Mouse (Mus musculus) erythroblast, adult 5-6 weeks (primary cell): Measurements from ENCODE around the gene Dolpp1. TPM values are rescaled to one million over a fixed set of nuclear protein-coding genes. Genes with fewer than 3 reads are reported as not detected.
"Not testable (repeated sequence)": the region's sequence is repeated elsewhere in the genome, so short reads cannot be mapped to it uniquely, and the experiment has no call there.

Source experiments
- ATAC-seq: replicated peaks from 2 replicates; pipeline ENCODE4 v1.8.0; 2016; ENCODE audit warnings: moderate number of reproducible peaks, mild to moderate bottlenecking, moderate TSS enrichment, inconsistent platforms; ENCODE audit not compliant: poor library complexity, low FRiP score, severe bottlenecking
- total RNA-seq, 2 experiments: library from RNA; stranded (forward) in 1 of 2; stranded (reverse) in 1 of 2; fragments of 150-400 nt in 1 of 2; fragments of 200-764, 138-1000 nt in 1 of 2; gene quantifications; 2 replicates each; pipeline versions ENCODE4 v1.2.3 to v1.2.4; 2015 to 2017; ENCODE audit warnings: low replicate concordance in 2 of 2

Gene Dolpp1
- total RNA-seq, 2 experiments from 2014 or later, result 3.7 to 5.4 TPM

- ATAC-seq, result no peak
These were observed 15.2 kb downstream of the Dolpp1 start for GRCm38 (mm10) chr2:30407221-30407620.

DNA sequence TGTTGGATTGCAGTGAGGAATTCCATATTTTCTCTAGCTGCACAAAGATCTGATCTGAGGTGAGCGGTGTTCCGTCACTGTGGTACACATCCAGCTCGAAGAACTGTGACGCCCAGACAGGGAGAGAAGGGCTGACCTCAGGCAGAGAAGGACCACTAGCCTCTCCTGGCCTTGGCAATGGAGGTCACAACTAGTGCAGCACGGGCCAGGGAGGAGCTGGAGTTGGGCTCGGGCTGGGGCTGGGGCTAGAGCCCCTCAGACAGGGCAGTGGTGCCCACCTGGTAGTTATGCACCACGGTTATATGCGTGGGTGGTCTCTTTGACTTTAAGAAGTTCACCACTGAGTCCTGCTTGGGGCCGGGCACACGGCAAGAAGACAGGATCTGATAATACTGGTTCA, 15.7 kb downstream of the Dolpp1 start:
- no peak for ATAC-seq

- ATAC-seq, result no peak
These were observed 16.5 kb downstream of the Dolpp1 start for GRCm38 (mm10) chr2:30408452-30409100.

GRCm38 (mm10) chr2:30409454-30410176, 17.6 kb downstream of the Dolpp1 start:
- no peak for ATAC-seq

DNA sequence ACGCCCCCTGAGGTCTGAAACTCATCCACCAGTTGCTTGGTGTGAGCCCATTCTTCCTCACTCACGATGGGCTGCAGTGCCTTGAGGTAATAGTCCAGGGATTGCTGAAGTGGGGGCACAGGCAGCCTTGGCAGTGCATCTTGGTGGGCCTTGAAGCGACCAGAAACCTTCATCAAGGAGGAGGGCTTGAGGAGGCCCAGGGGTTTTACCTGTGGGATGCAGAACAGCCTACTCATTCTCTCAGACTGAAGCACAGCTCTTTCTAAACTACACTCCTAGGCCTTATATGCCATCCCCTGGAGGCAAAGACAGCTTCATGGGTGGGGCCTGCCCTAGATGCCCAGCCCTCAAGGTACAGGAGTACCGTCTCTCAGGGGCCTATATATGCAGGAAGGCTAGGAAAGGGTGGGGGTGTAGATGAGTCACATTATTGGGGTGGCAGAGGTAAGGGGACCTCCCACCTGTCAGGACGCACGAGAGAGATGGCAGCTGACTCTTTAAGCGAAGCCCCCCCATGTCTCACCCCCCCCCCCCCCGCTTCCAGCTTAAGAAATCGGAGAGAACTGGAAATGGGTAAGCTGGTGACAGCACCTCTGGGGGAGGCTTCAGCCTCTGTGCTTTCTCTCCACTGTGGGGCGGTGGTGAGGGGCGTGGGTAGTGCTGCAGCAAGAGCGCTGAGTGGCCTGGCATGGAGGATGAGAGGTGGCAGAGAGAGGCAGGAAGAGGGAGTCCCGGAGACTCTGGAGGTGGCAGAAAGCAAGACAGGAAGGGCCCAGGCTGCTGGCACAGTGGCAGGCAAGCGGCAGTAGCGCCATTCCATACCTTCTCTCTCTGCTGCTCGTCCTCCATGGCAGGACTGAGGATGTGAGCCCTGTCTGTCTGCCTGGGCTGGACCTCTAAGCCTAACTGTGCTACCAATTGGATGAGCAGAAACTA, 21.3 kb downstream of the Dolpp1 start:
- ATAC-seq, result no peak

GRCm38 (mm10) chr2:30414101-30414500, 22.0 kb downstream of the Dolpp1 start:
- no peak for ATAC-seq

DNA sequence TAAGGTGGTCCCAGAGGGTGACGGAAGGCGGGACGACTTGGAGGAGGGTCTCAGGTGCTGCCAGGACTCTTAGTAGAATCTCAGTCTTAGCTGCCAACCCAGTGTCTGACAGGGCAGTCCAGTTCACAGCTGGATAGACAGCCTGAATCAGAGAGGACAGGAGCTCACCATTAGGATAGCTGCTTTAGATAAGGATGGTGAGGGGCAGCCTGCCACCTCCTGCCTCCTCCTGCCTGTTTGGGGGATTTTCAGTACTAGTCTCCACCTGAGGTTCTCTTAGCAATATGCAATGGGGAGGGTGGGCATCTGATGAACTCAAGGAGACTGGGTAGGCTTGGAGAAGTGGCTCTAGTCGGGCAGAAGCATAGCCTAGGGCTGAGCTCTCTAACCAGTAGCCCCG, 22.6 kb downstream of the Dolpp1 start:
- ATAC-seq, result 0 out of 2 replicates have a peak, but pooled peaks have one; percentile 11

GRCm38 (mm10) chr2:30415157-30415935, 23.3 kb downstream of the Dolpp1 start, which contains the start of gene Crat:
Gene Crat (minus strand): TSS chr2:30415813.
- ATAC-seq, result peak; percentile 75

DNA sequence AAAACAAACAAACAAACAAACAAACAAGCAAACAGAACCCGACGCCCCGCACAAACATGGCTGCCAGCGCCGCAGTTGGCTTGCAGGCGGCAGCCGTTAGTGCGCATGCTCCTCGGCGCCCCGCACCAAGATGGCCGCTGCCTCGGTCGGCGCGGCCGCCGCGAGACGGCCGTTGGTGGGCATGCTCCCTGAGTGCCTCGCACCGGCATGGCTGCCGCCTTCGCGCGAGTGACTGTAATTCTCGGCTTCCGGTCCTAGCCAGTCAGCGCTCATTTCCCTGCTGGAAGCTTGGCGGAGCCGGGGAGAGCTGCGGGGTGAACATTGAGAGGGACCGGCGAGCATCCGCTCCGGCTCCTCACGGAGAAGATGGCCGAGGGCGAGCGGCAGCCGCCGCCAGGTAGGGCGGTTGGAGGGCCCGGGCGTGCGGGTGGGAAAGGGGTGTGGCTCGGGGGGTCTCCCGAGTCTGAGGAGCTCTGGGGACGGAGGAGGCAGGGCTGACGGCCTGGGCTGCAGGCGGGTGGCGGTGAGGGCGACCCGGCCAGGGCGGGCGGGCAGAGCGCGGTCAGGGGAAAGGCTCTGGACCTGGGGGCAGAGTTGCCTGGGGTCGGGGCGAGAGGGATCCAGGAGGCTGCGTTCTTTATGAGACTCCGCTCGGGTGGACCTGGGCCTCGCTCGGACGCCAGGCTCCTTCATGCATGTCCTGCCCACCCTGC, 24.0 kb downstream of the Dolpp1 start, which contains the start of gene Ptpa:
TSS of gene Ptpa (plus strand) at position 104 of the 713 bp plus-strand sequence.
- peak; percentile 64 for ATAC-seq

GRCm38 (mm10) chr2:30416649-30416965, 24.6 kb downstream of the Dolpp1 start:
- no peak for ATAC-seq

- not testable (repeated sequence) for ATAC-seq
These were observed 25.1 kb downstream of the Dolpp1 start for GRCm38 (mm10) chr2:30417154-30417553.

DNA sequence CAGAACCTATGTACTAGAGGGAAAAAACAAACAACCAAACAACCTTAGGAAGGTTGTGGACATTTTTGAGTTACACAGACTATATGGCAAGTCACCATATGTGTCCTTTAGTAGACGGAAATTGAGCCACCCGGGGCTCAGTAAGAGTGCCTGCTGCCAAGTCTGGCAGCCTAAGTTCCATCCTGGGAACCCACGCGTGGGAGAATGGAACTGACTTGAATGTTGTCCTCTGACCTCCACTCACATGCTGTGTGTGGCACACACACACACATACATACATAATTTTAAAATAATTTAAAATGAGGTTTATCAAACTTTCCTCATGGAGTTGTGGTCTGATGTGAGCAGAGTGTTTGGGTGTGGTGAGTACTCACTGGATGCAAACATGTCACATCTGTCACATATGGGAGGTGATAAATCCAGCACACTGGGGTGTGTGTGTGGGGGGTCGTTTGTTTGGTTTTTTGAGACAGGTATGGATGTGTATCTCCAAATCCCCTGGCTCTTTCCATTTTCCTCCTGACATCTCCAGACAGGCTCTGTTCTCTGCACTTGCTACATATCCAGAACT, 25.6 kb downstream of the Dolpp1 start:
- peak; percentile 63 for ATAC-seq

- ATAC-seq, result no peak
These were observed 26.2 kb downstream of the Dolpp1 start for GRCm38 (mm10) chr2:30418259-30418658.

DNA sequence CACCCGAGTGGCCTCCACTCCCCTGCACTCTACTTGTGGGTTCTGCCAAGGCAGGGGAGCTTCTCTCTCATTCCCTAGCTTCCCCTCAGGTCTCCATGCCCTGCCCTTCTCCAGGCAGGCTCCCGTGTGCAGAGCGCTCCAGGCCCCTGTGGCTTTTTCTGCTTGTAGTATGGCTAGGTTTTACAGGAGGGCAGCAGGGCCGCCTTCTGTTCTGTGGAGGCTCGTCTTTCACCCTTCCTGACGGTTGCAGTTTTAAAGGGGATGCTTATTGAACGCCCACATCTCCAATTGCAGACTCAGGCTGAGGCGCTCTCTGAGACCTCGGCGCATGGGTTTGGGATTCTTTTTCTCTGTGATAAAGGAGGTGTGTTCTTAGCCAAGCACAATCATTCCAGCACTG, 27.1 kb downstream of the Dolpp1 start:
- no peak for ATAC-seq

DNA sequence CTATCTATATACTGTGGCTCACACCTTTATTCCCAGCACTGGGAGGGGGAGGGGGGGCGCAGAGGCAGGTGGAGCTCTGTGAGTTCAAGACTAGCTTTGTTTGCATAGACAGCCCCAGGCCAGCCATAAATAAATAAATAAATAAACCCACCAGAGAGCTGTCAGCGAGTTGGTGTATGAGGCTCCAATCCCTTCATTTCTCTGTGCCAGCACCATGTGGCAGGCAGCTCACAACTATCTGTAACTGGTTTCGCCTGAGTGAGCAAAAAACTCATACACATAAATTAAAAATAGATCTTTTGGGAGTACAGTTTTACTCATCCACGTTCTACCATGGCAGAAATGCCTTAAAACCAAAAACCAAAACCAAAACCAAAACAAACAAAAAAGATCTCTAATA, 29.4 kb downstream of the Dolpp1 start:
- ATAC-seq, result no peak

GRCm38 (mm10) chr2:30429156-30429555, 37.1 kb downstream of the Dolpp1 start:
- 0 out of 2 replicates have a peak, but pooled peaks have one; percentile 41 for ATAC-seq

- peak; percentile 74 for ATAC-seq
These were observed 43.5 kb downstream of the Dolpp1 start for GRCm38 (mm10) chr2:30435326-30436155.

DNA sequence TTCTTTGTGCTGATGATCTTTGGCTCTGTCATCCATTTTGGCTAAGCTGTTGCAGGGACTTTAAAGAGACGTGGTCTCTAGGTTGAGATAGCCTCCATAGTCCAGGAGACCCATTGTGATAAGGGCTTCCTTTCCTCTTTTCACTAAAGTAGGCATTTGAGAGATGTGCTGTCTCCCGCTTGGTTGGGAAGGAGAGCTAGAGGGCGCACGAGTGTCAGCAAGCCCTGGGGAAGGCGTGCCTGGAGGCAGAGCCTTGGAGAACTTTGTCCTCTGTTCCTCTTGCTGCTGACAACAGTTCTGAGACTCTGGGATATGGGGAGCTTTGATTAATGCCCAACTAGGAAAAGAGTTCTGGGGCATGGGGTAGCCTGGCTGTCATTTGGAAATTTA, 44.1 kb downstream of the Dolpp1 start:
- no peak for ATAC-seq
